Mouse (Mus musculus) hindbrain, embryonic 15.5 days (tissue): ENCODE results near the gene Musk. TPM values are rescaled to one million over a fixed set of nuclear protein-coding genes. Genes with fewer than 3 reads are reported as not detected.

Experiments
- ATAC-seq: fragments of 200-750 bp; cut with Nextera tagmentation; 2 replicates; pipeline ENCODE4 v1.8.0; 2017; ENCODE audit warnings: low read depth, moderate number of reproducible peaks, moderate TSS enrichment; ENCODE audit not compliant: low FRiP score
- H3K27ac ChIP-seq: fragments of 300-500 bp; sonication (generic); replicated peaks from 2 replicates; pipeline ENCODE4 v1.5.1; 2015; ENCODE audit warnings: mild to moderate bottlenecking, inconsistent platforms
- H3K27me3 ChIP-seq: fragments of 300-500 bp; sonication (generic); 2 replicates; pipeline ENCODE4 v1.6.1; 2015; ENCODE audit warnings: control low read depth, inconsistent platforms
- H3K36me3 ChIP-seq: fragments of 300-500 bp; sonication (generic); 2 replicates; pipeline ENCODE4 v1.6.1; 2015; ENCODE audit warnings: control low read depth, inconsistent platforms
- H3K4me1 ChIP-seq: fragments of 300-500 bp; sonication (generic); replicated peaks from 2 replicates; pipeline ENCODE4 v1.6.1; 2015; ENCODE audit warnings: control low read depth, inconsistent platforms
- H3K4me2 ChIP-seq: fragments of 300-500 bp; sonication (generic); 2 replicates; pipeline ENCODE4 v1.6.1; 2015; ENCODE audit warnings: moderate library complexity, mild to moderate bottlenecking, inconsistent platforms
- H3K4me3 ChIP-seq: fragments of 300-500 bp; sonication (generic); 2 replicates; pipeline ENCODE4 v1.5.1; 2015; ENCODE audit warnings: mild to moderate bottlenecking, inconsistent platforms
- H3K9ac ChIP-seq: fragments of 300-500 bp; sonication (generic); 2 replicates; pipeline ENCODE4 v1.6.1; 2015; ENCODE audit warnings: inconsistent platforms
- H3K9me3 ChIP-seq: fragments of 300-500 bp; sonication (generic); 2 replicates; pipeline ENCODE4 v1.6.1; 2016; ENCODE audit warnings: control low read depth, inconsistent platforms
- WGBS: fragments of 180-500 bp; shearing (Covaris S2); methylation state at CpG from one replicate; pipeline ENCODE4 v1.1.7; 2015; 5-methylcytosine and 5-hydroxymethylcytosine counted together
- polyA plus RNA-seq: library from polyadenylated mRNA; unstranded; fragments of >200 nt; fragmentation: Nextera tagmentation; extraction: Ambion mirVana; gene quantifications from 2 replicates; pipeline ENCODE4 v1.2.1, GENCODE M21; 2015

The Musk gene
- polyA plus RNA-seq, 1 experiment from 2014 or later: 0.05 TPM

- H3K4me3 ChIP-seq: no peak overlapping the region
- H3K4me2 ChIP-seq: no peak overlapping the region
- H3K9me3 ChIP-seq: no peaks in the 10 kb centered on the region
- no peak overlapping the region for H3K9ac ChIP-seq
- no peaks in the 10 kb centered on the region for H3K36me3 ChIP-seq
- 37% methylated on average over 3 of the region's 3 CpGs for WGBS
- ATAC-seq: no peak
- H3K27ac ChIP-seq: no peak overlapping the region
- H3K27me3 ChIP-seq: no peaks in the 10 kb centered on the region
- no peaks in the 10 kb centered on the region for H3K4me1 ChIP-seq
Measured at GRCm38 (mm10) chr4:58326746-58327145, 41.0 kb downstream of the Musk start.

- no peak overlapping the region for H3K4me2 ChIP-seq
- no peak overlapping the region for H3K4me3 ChIP-seq
- no peak overlapping the region for H3K9ac ChIP-seq
- H3K36me3 ChIP-seq: no peaks in the 10 kb centered on the region
- no peaks in the 10 kb centered on the region for H3K27me3 ChIP-seq
- ATAC-seq: no peak
- no peak overlapping the region for H3K27ac ChIP-seq
- H3K9me3 ChIP-seq: no peaks in the 10 kb centered on the region
- 87% methylated on average over 4 of the region's 4 CpGs for WGBS
- no peaks in the 10 kb centered on the region for H3K4me1 ChIP-seq
Measured at GRCm38 (mm10) chr4:58328231-58328630, 42.5 kb downstream of the Musk start.

DNA sequence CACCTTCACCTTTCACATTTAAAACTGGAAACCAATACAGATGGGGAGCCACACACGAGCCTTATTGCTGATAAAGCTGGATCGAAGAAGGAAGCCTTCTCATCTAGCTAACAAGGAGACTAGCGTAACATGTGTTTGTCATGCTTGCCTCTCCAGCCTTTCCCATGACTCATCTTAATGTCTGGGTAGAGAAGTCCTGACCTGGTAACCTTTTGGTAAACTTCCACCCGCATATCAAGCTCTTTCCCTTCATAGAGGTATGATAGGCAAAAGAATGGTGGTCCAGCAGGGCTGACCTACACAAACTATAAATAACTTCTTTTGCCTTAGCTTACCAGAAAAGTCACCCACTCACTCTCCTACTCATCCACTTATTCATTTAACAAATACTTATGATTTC is 44.3 kb downstream of the Musk start:
- Histone ChIP-seq H3K9ac (no peak overlapping the region), H3K9me3 (no peaks in the 10 kb centered on the region), H3K4me2 (no peak overlapping the region), H3K36me3 (no peaks in the 10 kb centered on the region), H3K27me3 (no peaks in the 10 kb centered on the region), H3K4me1 (no peaks in the 10 kb centered on the region), H3K27ac (no peak overlapping the region), H3K4me3 (no peak overlapping the region)
- ATAC-seq: no peak
- 93% methylated on average over 4 of the region's 4 CpGs for WGBS

- Histone ChIP-seq H3K36me3 (no peaks in the 10 kb centered on the region), H3K9me3 (no peaks in the 10 kb centered on the region), H3K4me3 (no peak overlapping the region), H3K27me3 (no peaks in the 10 kb centered on the region), H3K9ac (no peak overlapping the region), H3K4me2 (no peak overlapping the region), H3K27ac (no peak overlapping the region), H3K4me1 (no peaks in the 10 kb centered on the region)
- WGBS: 91% methylated on average over 10 of the region's 10 CpGs
- ATAC-seq: no peak
Measured at GRCm38 (mm10) chr4:58330864-58331638, 45.3 kb downstream of the Musk start.

DNA sequence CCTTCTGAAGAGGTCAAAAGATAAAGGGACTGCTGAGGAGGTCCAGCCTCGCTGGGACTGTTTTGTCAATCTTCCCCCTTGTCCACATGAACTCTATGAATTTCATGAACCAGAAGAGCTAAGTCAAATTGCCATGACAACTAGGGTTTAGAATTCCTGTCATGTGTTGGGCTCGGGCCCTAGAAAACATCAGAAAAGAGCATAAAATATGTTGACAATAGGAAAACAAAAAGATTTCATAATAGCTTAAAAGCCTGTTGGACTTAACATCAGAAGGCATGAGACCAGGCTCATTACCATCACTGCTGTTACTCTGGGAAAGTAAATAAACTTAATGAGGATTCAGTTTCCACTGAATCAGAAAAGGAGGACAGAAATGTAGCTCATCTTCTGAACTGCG is 46.6 kb downstream of the Musk start:
- Histone ChIP-seq H3K9me3 (no peaks in the 10 kb centered on the region), H3K9ac (no peak overlapping the region), H3K4me3 (no peak overlapping the region), H3K4me1 (no peaks in the 10 kb centered on the region), H3K27me3 (no peaks in the 10 kb centered on the region), H3K27ac (no peak overlapping the region), H3K36me3 (no peaks in the 10 kb centered on the region), H3K4me2 (no peak overlapping the region)
- ATAC-seq: no peak
- WGBS: 28% methylated on average over 3 of the region's 3 CpGs

DNA sequence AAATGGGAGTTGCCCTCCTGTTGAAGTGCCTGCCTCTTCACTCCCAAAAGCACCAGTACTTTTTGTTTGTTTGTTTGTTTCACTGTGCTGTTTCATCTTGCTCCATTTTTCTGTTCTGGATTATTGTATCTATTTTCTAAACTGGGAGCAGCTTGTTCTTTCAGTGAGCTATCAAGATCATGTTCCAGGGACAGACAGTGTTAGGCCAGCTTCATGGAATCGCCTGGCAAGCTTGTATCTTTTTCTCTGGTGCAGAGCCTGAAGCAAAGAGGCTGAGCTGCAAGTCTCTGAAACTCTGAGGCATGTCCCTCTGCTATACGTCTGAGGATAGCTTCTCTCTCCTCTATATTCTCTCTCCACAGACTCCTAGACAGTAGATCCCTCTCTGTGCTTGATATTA is 50.5 kb downstream of the Musk start:
- ATAC-seq: no peak
- WGBS: 77% methylated on average over 2 of the region's 2 CpGs
- no peak overlapping the region for H3K9ac ChIP-seq

GRCm38 (mm10) chr4:58339226-58339625 is 53.5 kb downstream of the Musk start:
- Histone ChIP-seq H3K27ac (no peak overlapping the region), H3K4me1 (no peaks in the 10 kb centered on the region), H3K4me2 (no peak overlapping the region), H3K9ac (no peak overlapping the region), H3K4me3 (no peak overlapping the region), H3K36me3 (no peaks in the 10 kb centered on the region), H3K9me3 (no peaks in the 10 kb centered on the region), H3K27me3 (no peaks in the 10 kb centered on the region)
- no peak for ATAC-seq
- WGBS: 41% methylated on average over 3 of the region's 3 CpGs

More for the DNA sequence above, 50.5 kb downstream of the Musk start:
- Histone ChIP-seq H3K4me3 (no peak overlapping the region), H3K27ac (no peak overlapping the region), H3K4me2 (no peak overlapping the region), H3K9me3 (no peaks in the 10 kb centered on the region), H3K36me3 (no peaks in the 10 kb centered on the region), H3K27me3 (no peaks in the 10 kb centered on the region), H3K4me1 (no peaks in the 10 kb centered on the region)

DNA sequence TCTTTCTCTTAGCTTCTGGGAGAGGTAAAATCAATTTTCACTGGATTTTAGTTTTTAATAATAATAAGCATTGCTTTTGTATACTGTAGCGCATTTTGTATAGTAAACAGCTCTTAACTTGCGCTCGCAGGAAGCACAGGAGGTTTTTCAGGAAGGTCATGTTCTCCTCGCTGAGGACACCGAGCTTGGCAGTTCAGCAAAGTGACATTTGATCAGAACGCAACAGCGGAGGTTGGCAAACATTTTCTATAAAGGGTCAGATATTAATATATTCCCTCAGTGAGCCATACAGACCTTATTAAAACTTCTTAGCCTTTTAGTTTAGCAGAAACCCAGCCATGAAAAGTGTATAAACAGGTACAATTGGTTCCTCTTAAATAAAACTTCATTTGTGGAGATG is 64.4 kb downstream of the Musk start:
- no peaks in the 10 kb centered on the region for H3K27me3 ChIP-seq
- no peaks in the 10 kb centered on the region for H3K36me3 ChIP-seq
- no peaks in the 10 kb centered on the region for H3K4me1 ChIP-seq
- H3K9ac ChIP-seq: no peak overlapping the region
- no peak for ATAC-seq
- no peak overlapping the region for H3K27ac ChIP-seq
- no peaks in the 10 kb centered on the region for H3K9me3 ChIP-seq
- no peak overlapping the region for H3K4me2 ChIP-seq
- 91% methylated on average over 7 of the region's 7 CpGs for WGBS
- H3K4me3 ChIP-seq: no peak overlapping the region

DNA sequence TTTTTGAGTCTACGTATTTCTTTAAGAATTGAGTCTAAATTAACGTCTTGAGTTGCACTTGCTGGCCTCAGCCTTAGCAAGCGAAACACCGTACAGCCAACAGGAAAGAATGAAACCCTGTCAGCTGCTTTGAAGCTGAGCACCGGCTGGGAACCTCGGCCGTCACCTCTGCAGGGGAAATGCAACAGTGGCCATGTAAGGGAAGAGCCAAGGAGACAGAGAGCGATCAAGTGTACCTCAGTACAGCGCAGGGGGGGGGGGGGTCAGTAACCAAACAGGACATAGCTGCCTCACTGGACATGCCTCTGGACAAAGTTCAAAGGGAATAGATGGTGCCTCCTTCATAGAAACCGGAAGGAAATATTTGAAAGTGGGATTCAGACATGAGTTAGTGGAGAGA is 65.4 kb downstream of the Musk start:
- no peaks in the 10 kb centered on the region for H3K4me1 ChIP-seq
- no peak overlapping the region for H3K4me2 ChIP-seq
- no peaks in the 10 kb centered on the region for H3K27me3 ChIP-seq
- no peak overlapping the region for H3K9ac ChIP-seq
- 65% methylated on average over 10 of the region's 10 CpGs for WGBS
- no peaks in the 10 kb centered on the region for H3K9me3 ChIP-seq
- no peak overlapping the region for H3K27ac ChIP-seq
- ATAC-seq: no peak
- no peaks in the 10 kb centered on the region for H3K36me3 ChIP-seq
- no peak overlapping the region for H3K4me3 ChIP-seq

- Histone ChIP-seq H3K36me3 (no peaks in the 10 kb centered on the region), H3K27ac (no peak overlapping the region), H3K4me1 (no peaks in the 10 kb centered on the region), H3K27me3 (no peaks in the 10 kb centered on the region), H3K9me3 (no peaks in the 10 kb centered on the region), H3K4me2 (no peak overlapping the region), H3K4me3 (no peak overlapping the region), H3K9ac (no peak overlapping the region)
- no peak for ATAC-seq
- 77% methylated on average over 5 of the region's 5 CpGs for WGBS
Measured at GRCm38 (mm10) chr4:58351590-58351989, 65.8 kb downstream of the Musk start.

DNA sequence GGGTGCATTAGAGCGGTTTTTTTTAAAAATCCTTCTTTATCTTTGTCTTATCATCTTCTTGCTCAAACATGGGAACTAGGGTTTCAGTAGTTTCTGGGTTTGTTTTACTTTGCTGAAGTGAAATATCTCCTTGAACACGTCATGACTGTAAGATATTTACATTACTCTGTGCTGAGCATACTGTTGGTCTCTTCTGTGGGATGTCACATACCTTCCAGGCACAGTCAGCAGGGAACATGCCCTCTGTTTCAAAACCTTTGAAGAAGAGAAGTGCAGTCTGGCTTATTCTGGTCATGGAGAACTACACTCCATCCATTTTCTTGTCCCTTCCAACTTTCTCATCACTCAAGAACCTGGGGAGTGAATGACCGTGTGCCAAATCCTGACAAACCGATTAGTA is 73.2 kb downstream of the Musk start:
- Histone ChIP-seq H3K27me3 (no peaks in the 10 kb centered on the region), H3K9ac (no peak overlapping the region), H3K4me1 (no peaks in the 10 kb centered on the region), H3K4me2 (no peak overlapping the region), H3K36me3 (no peaks in the 10 kb centered on the region), H3K9me3 (no peaks in the 10 kb centered on the region), H3K4me3 (no peak overlapping the region), H3K27ac (no peak overlapping the region)
- no peak for ATAC-seq
- 88% methylated on average over 4 of the region's 4 CpGs for WGBS

GRCm38 (mm10) chr4:58365321-58365720 is 79.6 kb downstream of the Musk start:
- no peaks in the 10 kb centered on the region for H3K4me1 ChIP-seq
- H3K9me3 ChIP-seq: no peaks in the 10 kb centered on the region
- no peak for ATAC-seq
- no peaks in the 10 kb centered on the region for H3K36me3 ChIP-seq
- no peak overlapping the region for H3K4me2 ChIP-seq
- no peak overlapping the region for H3K4me3 ChIP-seq
- H3K9ac ChIP-seq: no peak overlapping the region
- no peak overlapping the region for H3K27ac ChIP-seq
- no peaks in the 10 kb centered on the region for H3K27me3 ChIP-seq
- 82% methylated on average over 6 of the region's 6 CpGs for WGBS

- no peak overlapping the region for H3K27ac ChIP-seq
- no peak overlapping the region for H3K4me3 ChIP-seq
- H3K36me3 ChIP-seq: no peaks in the 10 kb centered on the region
- ATAC-seq: no peak
- 85% methylated on average over 1 of the region's 1 CpGs for WGBS
- H3K27me3 ChIP-seq: no peaks in the 10 kb centered on the region
- no peaks in the 10 kb centered on the region for H3K4me1 ChIP-seq
- H3K4me2 ChIP-seq: no peak overlapping the region
- no peaks in the 10 kb centered on the region for H3K9me3 ChIP-seq
- H3K9ac ChIP-seq: no peak overlapping the region
Measured at GRCm38 (mm10) chr4:58371106-58371505, 85.3 kb downstream of the Musk start.
